Mouse (Mus musculus) lung, postnatal 0 days (tissue): ENCODE data around the gene D10Jhu81e. TPM values are rescaled to one million over a fixed set of nuclear protein-coding genes. Genes with fewer than 3 reads are reported as not detected.

Experiments used
- ATAC-seq: fragments of 200-750 bp; cut with Nextera tagmentation; 2 replicates; pipeline ENCODE4 v1.8.0; 2017; ENCODE audit warnings: moderate library complexity
- DNase-seq: peaks from one replicate; pipeline ENCODE4 v3.0.0-alpha.2; 2016; ENCODE audit warnings: low spot score
- H3K27ac ChIP-seq: fragments of 300-500 bp; sonication (generic); 2 replicates; pipeline ENCODE4 v1.5.1; 2014; ENCODE audit warnings: antibody characterized with exemption, mild to moderate bottlenecking, low read length, mixed read lengths
- H3K27me3 ChIP-seq: fragments of 300-500 bp; sonication (generic); replicated peaks from 2 replicates; pipeline ENCODE4 v1.6.1; 2014; ENCODE audit warnings: low read length, mixed read lengths; ENCODE audit not compliant: insufficient read depth
- H3K36me3 ChIP-seq: fragments of 300-500 bp; sonication (generic); 2 replicates; pipeline ENCODE4 v1.6.1; 2014; ENCODE audit warnings: low read length, mixed read lengths; ENCODE audit not compliant: insufficient read depth
- H3K4me1 ChIP-seq: fragments of 300-500 bp; sonication (generic); 2 replicates; pipeline ENCODE4 v1.6.1; 2014; ENCODE audit warnings: antibody characterized with exemption, low read depth, low read length, mixed read lengths; ENCODE audit not compliant: insufficient read depth
- H3K4me2 ChIP-seq: fragments of 300-500 bp; sonication (generic); replicated peaks from 2 replicates; pipeline ENCODE4 v1.6.1; 2014; ENCODE audit warnings: low read depth, mild to moderate bottlenecking, low read length, moderate library complexity, mixed read lengths
- H3K4me3 ChIP-seq: fragments of 300-500 bp; sonication (generic); 2 replicates; pipeline ENCODE4 v1.5.1; 2014; ENCODE audit warnings: low read depth, low read length
- H3K9ac ChIP-seq: fragments of 300-500 bp; sonication (generic); replicated peaks from 2 replicates; pipeline ENCODE4 v1.6.1; 2014; ENCODE audit warnings: low read depth, mild to moderate bottlenecking
- H3K9me3 ChIP-seq: fragments of 300-500 bp; sonication (generic); 2 replicates; pipeline ENCODE4 v1.6.1; 2016; ENCODE audit warnings: low read length, mixed read lengths
- CTCF ChIP-seq: IDR thresholded peaks from 2 replicates; pipeline ENCODE4 v1.5.1; 2016; ENCODE audit warnings: antibody characterized with exemption, mild to moderate bottlenecking
- EP300 ChIP-seq: IDR thresholded peaks from 2 replicates; pipeline ENCODE4 v1.6.1; 2016; ENCODE audit warnings: antibody characterized with exemption, mild to moderate bottlenecking, control low read depth
- WGBS: fragments of 180-500 bp; shearing (Covaris S2); extraction: QIAGEN DNeasy Blood & Tissue Kit; methylation state at CpG from one replicate; pipeline ENCODE4 v1.1.7; 2014; 5-methylcytosine and 5-hydroxymethylcytosine counted together
- polyA plus RNA-seq: library from polyadenylated mRNA; unstranded; fragments of >200 nt; fragmentation: Nextera tagmentation; extraction: Ambion mirVana; gene quantifications from 2 replicates; pipeline ENCODE4 v1.2.1, GENCODE M21; 2015

D10Jhu81e gene
- polyA plus RNA-seq: 24.8 and 27.0 TPM in 2 replicates

DNA sequence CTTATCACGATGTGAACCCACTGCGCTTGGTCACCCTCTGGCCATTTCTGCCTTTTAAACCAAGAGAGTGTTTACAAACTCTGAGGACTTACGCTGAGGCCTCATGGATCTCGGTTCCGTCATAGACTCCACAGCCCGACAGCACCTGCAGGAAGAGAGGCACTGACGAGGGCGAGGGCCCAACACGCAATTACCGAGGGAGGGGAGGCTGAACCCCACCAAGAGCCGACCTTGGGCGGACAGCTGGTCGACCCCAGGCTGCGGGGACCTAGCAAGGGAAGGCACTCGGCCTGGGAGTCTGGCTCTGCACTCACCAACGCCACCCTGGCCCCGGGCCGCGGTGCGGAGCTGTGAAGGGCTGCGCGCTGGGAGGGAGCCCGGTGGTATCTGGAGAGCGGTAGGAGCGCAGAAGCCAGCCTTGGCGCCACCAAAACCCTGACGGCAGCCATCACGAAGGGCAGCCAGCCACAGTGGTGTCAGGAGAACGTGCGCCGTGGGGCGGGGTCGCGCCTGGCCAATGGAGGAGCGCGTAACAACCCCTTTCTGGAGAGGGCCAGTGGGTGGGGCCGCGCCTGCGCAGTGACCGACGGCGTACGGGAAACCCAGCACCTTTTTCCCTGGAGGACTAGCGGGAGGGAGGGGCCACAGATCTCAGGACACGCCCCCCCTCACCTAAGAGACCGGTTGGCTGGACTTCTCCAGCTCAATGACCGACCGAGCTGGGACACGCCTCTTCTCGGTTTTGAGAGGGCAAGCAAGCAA lies at the start of gene D10Jhu81e:
TSS of gene D10Jhu81e (minus strand) at position 502 of the 762 bp plus-strand sequence.
- Histone ChIP-seq H3K36me3 (peaks cover 18% of the 10 kb centered on the region; the same call in 1 of the 2 replicates), H3K9ac (peak within 1 kb of the TSS; percentile 50), H3K4me2 (peak within 1 kb of the TSS; percentile 78), H3K27me3 (no peaks in the 10 kb centered on the region), H3K4me1 (peaks cover 8% of the 10 kb centered on the region; the same call in 1 of the 2 replicates), H3K27ac (peak within 1 kb of the TSS; percentile 58), H3K4me3 (peak within 1 kb of the TSS; percentile 61), H3K9me3 (no peaks in the 10 kb centered on the region)
- WGBS: under 1% methylated on average over 50 of the region's 50 CpGs
- DNase-seq (peak; percentile 99), ATAC-seq (peak; percentile 99)
- TF ChIP-seq CTCF (peak; percentile 30), EP300 (no peak)

DNA sequence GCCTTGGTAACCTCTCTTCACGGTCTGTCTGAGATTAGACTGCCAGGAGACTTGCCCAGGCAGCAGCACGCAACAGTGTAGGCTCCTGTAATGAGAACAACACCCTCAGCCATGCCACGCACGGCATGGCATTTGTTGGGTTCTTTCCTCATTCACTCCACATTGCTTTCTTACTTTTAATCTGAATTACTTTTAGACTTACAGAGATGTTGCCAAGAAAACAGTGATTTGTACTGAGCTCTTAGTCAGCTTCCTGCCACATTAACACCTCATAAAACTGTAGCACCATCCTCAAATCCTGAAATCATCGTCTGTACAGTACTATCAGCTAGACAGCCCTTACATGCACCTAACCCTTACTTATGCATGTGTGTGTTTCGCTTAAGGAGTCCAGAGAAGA lies 49.0 kb upstream of the D10Jhu81e start:
- TF ChIP-seq EP300: no peak
- TF ChIP-seq CTCF: no peak
- WGBS: 84% methylated on average over 6 of the region's 6 CpGs
- DNase-seq (no peak), ATAC-seq (no peak)
- Histone ChIP-seq H3K4me2 (no peak overlapping the region), H3K36me3 (peaks cover 43% of the 10 kb centered on the region; the same call in 1 of the 2 replicates), H3K27ac (no peak overlapping the region), H3K9ac (no peak overlapping the region), H3K9me3 (no peaks in the 10 kb centered on the region), H3K4me1 (no peaks in the 10 kb centered on the region), H3K4me3 (no peak overlapping the region), H3K27me3 (no peaks in the 10 kb centered on the region)

DNA sequence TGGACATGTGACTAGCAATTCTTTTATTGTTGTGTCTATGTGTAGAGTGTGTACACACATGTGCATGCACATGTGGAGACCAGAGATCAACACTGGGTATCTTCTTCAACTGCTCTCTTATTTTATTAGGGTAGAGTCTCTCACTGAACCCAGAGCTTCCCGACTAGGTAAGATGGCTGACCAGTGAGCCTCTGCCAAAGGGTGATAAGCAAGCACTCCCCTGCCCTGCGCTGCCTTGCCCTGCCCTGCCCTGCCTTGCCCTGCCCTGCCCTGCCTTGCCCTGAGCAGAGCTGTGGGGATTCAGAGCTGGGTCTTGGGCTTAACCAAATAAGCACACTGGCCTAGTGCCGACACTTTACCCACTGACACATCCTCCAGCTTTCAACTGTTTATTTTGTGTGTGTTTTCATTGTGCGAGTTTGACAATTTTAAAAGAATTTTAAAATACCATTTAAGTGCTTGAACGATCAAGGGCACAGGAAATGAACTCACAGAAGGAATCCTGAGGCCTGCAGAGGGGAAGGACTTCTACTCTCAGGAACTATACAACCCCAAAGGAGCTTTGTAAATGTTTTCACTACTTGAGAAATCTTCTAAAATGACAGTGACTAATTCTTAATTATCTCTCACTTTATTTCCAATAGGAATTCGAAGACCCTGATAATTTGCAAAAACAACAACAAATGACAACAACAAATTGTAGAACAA lies 46.9 kb upstream of the D10Jhu81e start:
- TF ChIP-seq EP300 (no peak), CTCF (no peak)
- no peak overlapping the region for H3K4me2 ChIP-seq
- DNase-seq (no peak), ATAC-seq (no peak)
- H3K36me3 ChIP-seq: peaks cover 56% of the 10 kb centered on the region; the same call in 1 of the 2 replicates
- 57% methylated on average over 6 of the region's 6 CpGs for WGBS
- no peaks in the 10 kb centered on the region for H3K9me3 ChIP-seq
- H3K4me3 ChIP-seq: no peak overlapping the region
- H3K9ac ChIP-seq: no peak overlapping the region
- H3K4me1 ChIP-seq: no peaks in the 10 kb centered on the region
- no peaks in the 10 kb centered on the region for H3K27me3 ChIP-seq
- H3K27ac ChIP-seq: no peak overlapping the region

- Histone ChIP-seq H3K27me3 (no peaks in the 10 kb centered on the region), H3K9me3 (no peaks in the 10 kb centered on the region), H3K4me1 (no peaks in the 10 kb centered on the region), H3K27ac (no peak overlapping the region), H3K9ac (no peak overlapping the region), H3K4me2 (no peak overlapping the region), H3K36me3 (peaks cover 53% of the 10 kb centered on the region; the same call in 1 of the 2 replicates), H3K4me3 (no peak overlapping the region)
- WGBS: 95% methylated on average over 9 of the region's 9 CpGs
- TF ChIP-seq EP300: no peak
- DNase-seq: no peak
- no peak for ATAC-seq
Measured at GRCm38 (mm10) chr10:78214371-78214770, 44.8 kb upstream of the D10Jhu81e start.

GRCm38 (mm10) chr10:78211311-78211710 lies 41.7 kb upstream of the D10Jhu81e start:
- DNase-seq: no peak
- WGBS: 72% methylated on average over 6 of the region's 6 CpGs
- H3K4me1 ChIP-seq: no peaks in the 10 kb centered on the region
- no peak for ATAC-seq
- no peak overlapping the region for H3K4me3 ChIP-seq
- H3K27ac ChIP-seq: no peak overlapping the region
- H3K9ac ChIP-seq: no peak overlapping the region
- H3K4me2 ChIP-seq: no peak overlapping the region
- no peak for TF ChIP-seq EP300
- peak; percentile 49 for TF ChIP-seq CTCF
- no peaks in the 10 kb centered on the region for H3K27me3 ChIP-seq
- peaks cover 54% of the 10 kb centered on the region for H3K36me3 ChIP-seq
- no peaks in the 10 kb centered on the region for H3K9me3 ChIP-seq

- Histone ChIP-seq H3K4me3 (no peak overlapping the region), H3K36me3 (peaks cover 53% of the 10 kb centered on the region), H3K27me3 (no peaks in the 10 kb centered on the region), H3K9me3 (no peaks in the 10 kb centered on the region), H3K9ac (no peak overlapping the region), H3K27ac (no peak overlapping the region), H3K4me2 (no peak overlapping the region), H3K4me1 (no peaks in the 10 kb centered on the region)
- DNase-seq: no peak
- TF ChIP-seq CTCF (no peak), EP300 (no peak)
- 86% methylated on average over 4 of the region's 4 CpGs for WGBS
- no peak for ATAC-seq
Measured at GRCm38 (mm10) chr10:78201182-78201581, 31.6 kb upstream of the D10Jhu81e start.
